Mouse (Mus musculus) layer of hippocampus, postnatal 10 days (tissue): ENCODE data around the gene Tmem267. TPM values are rescaled to one million over a fixed set of nuclear protein-coding genes. Genes with fewer than 3 reads are reported as not detected.
"Not testable (repeated sequence)": the region's sequence is repeated elsewhere in the genome, so short reads cannot be mapped to it uniquely, and the experiment has no call there.

Source experiments
- DNase-seq, 2 experiments: peaks; one replicate each; pipeline ENCODE4 v3.0.0; 2021; ENCODE audit warnings: low spot score in 2 of 2
- total RNA-seq, 2 experiments: library from RNA; stranded (reverse); gene quantifications; 2 replicates each; pipeline ENCODE4 v1.2.3; 2021

The Tmem267 gene
- total RNA-seq, 2 experiments from 2014 or later = 27.0 to 37.8 TPM

- not testable (repeated sequence) for DNase-seq
Observed at GRCm38 (mm10) chr13:119604322-119604721, 116.5 kb downstream of the Tmem267 start.

GRCm38 (mm10) chr13:119618841-119619240 is 131.0 kb downstream of the Tmem267 start:
- no peak for DNase-seq

- DNase-seq = no peak
Observed at GRCm38 (mm10) chr13:119619735-119620134, 131.9 kb downstream of the Tmem267 start.

GRCm38 (mm10) chr13:119623634-119624033 is 135.8 kb downstream of the Tmem267 start, which contains the start of gene Ccl28:
Ccl28 (plus strand) TSS chr13:119623819.
- DNase-seq = no peak

GRCm38 (mm10) chr13:119625952-119626351 is 138.1 kb downstream of the Tmem267 start:
- DNase-seq = not testable (repeated sequence)

- DNase-seq = peak; percentile 82 to 86
Observed at GRCm38 (mm10) chr13:119631482-119632155, 143.8 kb downstream of the Tmem267 start.

GRCm38 (mm10) chr13:119632156-119632548 is 144.3 kb downstream of the Tmem267 start:
- no peak for DNase-seq

- DNase-seq = no peak
Observed at GRCm38 (mm10) chr13:119635496-119635895, 147.7 kb downstream of the Tmem267 start.

GRCm38 (mm10) chr13:119637837-119638236 is 150.0 kb downstream of the Tmem267 start:
- DNase-seq = no peak

- no peak for DNase-seq
Observed at GRCm38 (mm10) chr13:119638449-119638848, 150.6 kb downstream of the Tmem267 start.

- no peak for DNase-seq
Observed at GRCm38 (mm10) chr13:119639302-119639701, 151.5 kb downstream of the Tmem267 start.

GRCm38 (mm10) chr13:119640504-119640903 is 152.7 kb downstream of the Tmem267 start:
- DNase-seq = peak in 1 of 2 experiments; percentile 34

GRCm38 (mm10) chr13:119641145-119641544 is 153.3 kb downstream of the Tmem267 start:
- DNase-seq = no peak

- DNase-seq = no peak
Observed at GRCm38 (mm10) chr13:119644769-119645168, 156.9 kb downstream of the Tmem267 start.

- DNase-seq = no peak
Observed at GRCm38 (mm10) chr13:119646511-119646910, 158.7 kb downstream of the Tmem267 start.

- DNase-seq = peak in 1 of 2 experiments; percentile 13
Observed at GRCm38 (mm10) chr13:119648891-119649698, 161.3 kb downstream of the Tmem267 start.

- DNase-seq = no peak
Observed at GRCm38 (mm10) chr13:119649699-119650046, 161.8 kb downstream of the Tmem267 start.

- no peak for DNase-seq
Observed at GRCm38 (mm10) chr13:119654734-119655133, 166.9 kb downstream of the Tmem267 start.

GRCm38 (mm10) chr13:119656246-119656645 is 168.4 kb downstream of the Tmem267 start:
- DNase-seq = no peak

GRCm38 (mm10) chr13:119656846-119657416 is 169.1 kb downstream of the Tmem267 start:
- DNase-seq = no peak
